Mouse (Mus musculus) ZHBTc4 (cell line): Measurements from ENCODE around the gene Il13ra1.
A peak's percentile ranks its signal among the peaks of the same experiment; 100 is the strongest.

Experiments used
- DNase-seq: peaks from one replicate; pipeline ENCODE4 v3.0.0-alpha.2; 2011; ENCODE audit warnings: low read depth, low spot score

Il13ra1 gene

GRCm38 (mm10) chrX:36111622-36112421, at the start of gene Il13ra1:
TSS of gene Il13ra1 (plus strand) at chrX:36112110.
- peak; percentile 54 for DNase-seq

GRCm38 (mm10) chrX:36073997-36074396, 37.9 kb upstream of the Il13ra1 start:
- no peak for DNase-seq

- DNase-seq, result no peak
Measured at GRCm38 (mm10) chrX:36077164-36077563, 34.7 kb upstream of the Il13ra1 start.

GRCm38 (mm10) chrX:36082917-36083316, 29.0 kb upstream of the Il13ra1 start:
- DNase-seq, result peak; percentile 5

DNA sequence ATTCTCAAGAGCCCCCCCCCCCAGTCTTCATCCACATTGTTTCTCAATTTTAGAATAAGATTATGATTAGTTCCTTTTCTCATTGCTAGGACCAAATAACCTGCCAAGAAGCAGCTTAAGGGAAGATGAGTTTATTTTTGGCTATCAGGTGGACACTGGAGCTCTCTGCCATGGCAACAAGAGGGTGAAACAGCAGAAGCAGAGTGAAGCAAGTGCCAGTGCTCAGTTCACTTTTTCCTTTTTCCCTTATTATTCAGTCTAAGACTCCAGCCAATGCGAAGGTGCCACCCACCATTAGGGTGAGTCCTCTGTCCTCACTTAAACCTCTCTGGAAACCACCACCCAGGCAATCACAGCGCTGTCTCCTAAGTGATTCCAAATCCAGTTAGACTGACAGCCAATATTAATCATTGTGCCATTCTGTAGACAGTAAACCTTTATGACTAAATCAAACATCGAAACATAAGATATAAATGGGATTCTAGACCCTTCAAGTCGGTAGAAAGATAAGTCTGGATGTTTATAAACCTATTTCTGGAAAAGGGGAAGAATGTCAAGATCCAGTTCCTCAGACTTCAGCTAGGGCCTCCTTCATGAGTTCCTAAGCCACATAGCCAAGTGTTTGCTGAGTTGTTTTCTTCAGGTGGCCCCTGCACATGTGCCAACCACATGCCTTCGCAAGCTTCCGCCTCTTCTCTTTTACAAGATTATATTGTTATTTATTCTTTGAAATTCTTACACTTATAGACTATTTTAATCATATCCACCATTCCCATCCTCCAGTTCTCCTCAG, 23.2 kb upstream of the Il13ra1 start:
- no peak for DNase-seq

GRCm38 (mm10) chrX:36100883-36101282, 11.0 kb upstream of the Il13ra1 start:
- no peak for DNase-seq

DNA sequence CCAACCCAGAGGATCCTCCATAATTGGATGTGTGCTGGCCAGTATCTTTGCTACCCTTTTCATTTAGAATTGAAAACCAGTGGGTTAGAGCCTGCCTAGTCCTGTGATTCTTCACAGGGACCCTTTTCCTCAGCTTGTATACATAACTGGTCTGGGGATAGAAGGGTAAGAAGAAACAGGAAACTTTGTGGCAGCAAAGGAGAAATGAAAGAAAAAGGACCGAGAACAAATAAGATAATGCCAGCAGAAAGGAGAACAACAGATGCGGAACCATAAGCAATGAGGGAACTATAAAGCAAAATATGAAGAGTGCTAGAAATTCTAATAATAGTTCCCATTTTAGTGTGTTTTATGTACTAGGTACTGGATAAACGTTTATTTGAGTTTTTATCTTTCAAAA, 10.6 kb upstream of the Il13ra1 start:
- no peak for DNase-seq

GRCm38 (mm10) chrX:36108601-36109000, 3.3 kb upstream of the Il13ra1 start:
- no peak for DNase-seq

DNA sequence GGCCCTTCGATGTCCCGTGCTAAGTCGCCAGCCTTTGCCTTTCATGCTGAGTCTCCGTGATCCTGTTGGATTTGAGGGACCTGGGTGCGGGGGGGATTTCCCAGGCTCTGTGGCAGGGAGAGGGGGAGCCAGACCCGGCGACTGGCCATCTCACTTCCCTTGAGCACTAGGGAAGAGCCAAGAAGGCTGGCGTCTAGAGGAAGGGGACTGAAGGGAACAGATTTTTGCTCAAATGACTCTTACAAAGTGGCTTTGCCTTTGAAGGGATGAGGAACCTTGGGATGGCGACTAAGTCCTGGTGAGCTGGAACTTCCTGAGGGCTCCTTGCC, 476 bp downstream of the Il13ra1 start:
- DNase-seq, result no peak

DNA sequence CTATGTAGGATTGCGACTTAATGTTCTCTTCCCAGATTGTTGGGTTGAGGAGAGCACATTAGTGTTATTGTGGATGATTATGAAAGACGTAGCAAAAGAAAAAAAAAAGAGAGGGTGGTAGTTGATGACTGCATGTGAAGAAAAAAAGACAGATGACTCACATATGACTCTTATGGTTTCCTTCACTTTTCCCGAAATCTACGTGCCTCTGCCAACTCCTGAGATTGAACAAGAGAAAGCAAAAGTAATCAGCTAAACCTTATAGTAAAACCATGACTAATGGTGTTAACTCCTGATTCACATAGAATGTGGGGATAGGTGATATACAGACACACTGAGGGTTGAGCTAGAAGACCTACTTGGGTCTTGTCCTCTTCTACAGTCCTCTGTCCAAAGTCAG, 3.3 kb downstream of the Il13ra1 start:
- DNase-seq, result no peak

GRCm38 (mm10) chrX:36129037-36129770, 17.3 kb downstream of the Il13ra1 start:
- no peak for DNase-seq

DNA sequence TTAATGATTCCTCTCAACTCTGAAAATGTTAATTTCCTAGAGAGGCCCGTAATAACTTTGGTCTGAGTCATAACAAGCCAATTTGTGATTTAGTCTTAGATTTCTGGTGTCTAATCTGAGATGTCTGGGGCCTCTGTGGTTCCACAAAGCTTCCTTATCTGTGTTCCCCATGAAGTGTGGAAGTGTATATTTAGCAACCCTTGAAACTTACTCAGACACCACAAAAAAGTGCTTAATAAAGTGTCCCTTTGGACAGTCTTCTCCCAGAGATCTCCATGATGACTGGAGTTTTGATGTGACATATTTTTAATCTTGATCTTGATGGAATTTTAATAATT, 17.8 kb downstream of the Il13ra1 start:
- DNase-seq, result no peak

DNA sequence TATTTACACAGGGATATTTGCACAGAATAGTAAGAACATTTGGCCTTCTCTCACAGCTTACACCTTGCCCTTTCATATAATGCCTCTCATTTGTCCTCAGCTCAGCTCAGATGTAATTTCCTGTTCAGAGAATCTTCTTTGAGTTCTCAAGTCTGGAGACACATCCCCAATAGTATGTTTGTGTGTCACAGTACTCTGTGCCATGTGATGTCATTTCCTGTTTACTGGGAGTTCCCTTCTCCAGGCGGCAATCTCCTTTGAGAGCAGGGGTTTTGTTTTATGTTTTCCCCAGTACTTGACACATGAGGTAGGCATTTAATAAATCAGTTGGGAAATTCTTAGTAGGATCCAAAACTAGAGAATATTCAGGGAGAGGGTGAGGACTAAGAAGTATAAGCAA, 24.4 kb downstream of the Il13ra1 start:
- no peak for DNase-seq

DNA sequence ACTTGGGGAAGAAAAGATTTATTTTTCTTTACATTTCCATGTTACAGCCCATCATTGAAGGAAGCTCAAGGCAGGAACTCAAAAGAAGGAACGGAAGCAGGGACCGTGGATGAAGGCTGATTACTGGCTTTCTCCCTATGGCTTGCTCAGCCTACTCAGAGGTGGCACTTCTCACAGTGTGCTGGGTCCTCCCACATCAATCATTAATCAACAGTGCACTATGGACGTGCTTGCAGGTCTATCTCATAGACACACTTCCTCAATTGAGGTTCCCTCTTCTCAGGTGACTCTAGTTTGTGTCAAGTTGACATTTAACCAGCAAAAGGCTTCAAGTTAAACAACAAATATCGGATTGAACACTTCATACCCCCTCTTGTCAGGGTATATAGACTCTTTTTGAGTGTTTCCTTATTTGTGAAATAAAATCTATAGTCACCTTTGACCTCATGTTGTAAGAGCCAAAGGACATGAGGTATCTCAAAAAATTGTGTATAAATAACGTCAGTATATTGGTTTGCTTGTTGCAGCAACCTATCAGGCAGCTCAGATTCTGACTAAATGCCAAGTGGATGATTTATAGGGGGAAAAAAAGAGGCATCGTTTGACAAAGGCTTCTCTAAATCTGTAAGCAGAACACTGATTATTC, 30.2 kb downstream of the Il13ra1 start:
- DNase-seq, result no peak

- DNase-seq, result no peak
Measured at GRCm38 (mm10) chrX:36146746-36147145, 34.8 kb downstream of the Il13ra1 start.

GRCm38 (mm10) chrX:36150100-36150499, 38.2 kb downstream of the Il13ra1 start:
- no peak for DNase-seq

GRCm38 (mm10) chrX:36156677-36157076, 44.8 kb downstream of the Il13ra1 start:
- DNase-seq, result no peak

DNA sequence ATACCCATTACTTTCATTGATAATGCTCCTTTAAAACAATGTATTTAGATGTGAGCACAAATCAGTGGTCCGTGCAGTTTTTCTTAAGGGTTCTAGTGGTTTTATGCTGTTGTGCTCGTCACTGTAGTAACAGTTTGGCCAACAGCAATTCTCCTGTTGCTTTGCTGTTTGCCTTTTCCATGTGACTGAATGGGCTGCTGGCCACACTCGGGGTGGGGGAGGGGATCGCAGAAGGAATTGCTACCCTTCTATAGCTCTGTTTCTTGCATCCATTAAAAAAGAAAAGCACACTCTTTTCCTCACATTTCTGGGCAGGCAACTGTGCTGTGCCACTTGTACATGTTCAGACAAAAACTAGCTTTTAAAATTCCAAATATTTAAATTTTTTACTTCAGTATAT, 49.7 kb downstream of the Il13ra1 start:
- DNase-seq, result no peak

DNA sequence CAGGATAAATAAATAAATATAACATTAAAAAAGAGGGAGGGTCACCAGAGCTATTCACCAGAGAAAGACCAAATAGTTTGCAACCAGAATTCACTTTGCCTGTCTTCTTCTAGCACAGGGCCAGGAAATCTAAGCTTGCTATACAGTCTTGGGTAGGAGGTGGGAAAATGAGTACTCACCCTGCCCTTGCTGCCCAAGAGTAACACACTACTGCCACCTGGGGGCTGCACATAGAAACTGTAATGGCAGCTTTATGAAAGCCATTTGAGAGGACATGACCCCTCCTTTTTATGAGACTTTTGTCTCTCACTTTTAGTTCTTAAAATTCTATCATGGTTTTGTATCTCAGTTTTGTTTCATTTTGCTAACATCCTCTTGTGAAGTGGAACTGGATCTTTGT, 71.7 kb downstream of the Il13ra1 start:
- peak; percentile 48 for DNase-seq

DNA sequence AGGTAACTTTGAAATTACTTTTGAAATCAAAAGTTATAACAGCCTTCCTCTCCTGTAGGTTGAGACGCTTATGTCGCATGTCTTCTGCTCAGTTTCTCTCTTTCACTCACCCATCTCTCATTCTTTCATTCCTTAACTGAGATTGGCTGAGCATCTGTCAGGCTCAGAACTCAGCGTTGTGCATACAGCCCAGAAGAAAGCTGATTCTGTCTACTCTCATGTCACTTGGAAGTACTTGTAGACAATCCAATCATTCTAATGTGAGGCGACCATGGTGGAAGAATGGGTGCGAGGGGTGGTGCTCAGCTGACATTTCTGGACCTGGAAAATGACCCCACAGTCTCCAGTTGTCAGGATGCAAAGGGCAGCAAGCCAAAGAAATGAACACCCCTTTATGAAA, 74.1 kb downstream of the Il13ra1 start:
- no peak for DNase-seq

- DNase-seq, result no peak
Measured at GRCm38 (mm10) chrX:36186443-36186842, 74.5 kb downstream of the Il13ra1 start.

DNA sequence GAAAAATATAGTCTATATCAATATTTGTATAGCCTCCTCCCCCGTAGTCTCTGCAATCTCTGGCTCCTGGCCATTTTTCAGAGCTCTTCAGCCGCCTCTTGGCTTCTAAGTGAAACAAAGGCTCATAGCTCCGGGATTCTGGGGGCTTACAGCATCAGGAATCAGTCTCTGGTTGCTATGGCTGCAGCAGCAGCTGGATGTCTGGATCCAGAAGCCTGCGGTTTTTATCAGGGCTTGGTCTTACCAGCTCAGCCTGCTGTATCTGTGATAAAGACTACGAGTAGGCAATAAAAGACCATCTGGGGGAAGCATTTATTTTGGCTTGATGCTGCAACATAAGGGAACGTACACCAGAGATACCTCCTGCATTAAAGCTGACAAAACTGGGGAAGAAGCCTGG, 82.0 kb downstream of the Il13ra1 start:
- no peak for DNase-seq
